Mouse (Mus musculus) megakaryocyte, embryonic 14.5 days (primary cell): Measurements from ENCODE around the gene Aunip.

Experiments used
- FLI1 ChIP-seq: IDR thresholded peaks from 2 replicates; pipeline ENCODE4 v1.6.1; 2012; ENCODE audit warnings: low read length, inconsistent platforms, mixed read lengths
- GATA1 ChIP-seq: IDR thresholded peaks from 3 replicates; pipeline ENCODE4 v1.6.1; 2012; ENCODE audit warnings: mixed read lengths, low read length, inconsistent platforms, borderline replicate concordance

DNA sequence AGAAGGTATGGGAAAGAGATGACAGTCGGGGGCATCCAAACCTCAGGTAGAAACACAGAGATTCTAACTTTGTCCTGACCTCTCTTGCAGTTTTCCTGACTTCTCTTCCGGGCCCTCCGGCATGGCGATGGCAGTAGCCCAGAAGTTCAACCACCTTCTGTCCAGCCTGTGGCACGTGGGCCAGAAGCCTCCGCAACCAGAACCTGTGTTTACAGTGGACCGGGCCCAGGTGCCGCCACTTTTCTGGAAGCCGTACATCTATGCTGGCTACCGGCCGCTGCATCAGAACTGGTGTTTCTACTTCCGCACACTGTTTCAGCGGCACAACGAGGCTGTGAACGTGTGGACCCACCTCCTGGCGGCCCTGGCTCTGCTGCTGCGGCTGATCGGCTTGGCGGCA lies 4.1 kb upstream of the Aunip start:
- TF ChIP-seq GATA1 (no peak), FLI1 (no peak)
